Mouse (Mus musculus) 3134 (cell line): ENCODE data around the gene Gtf2h1.
"Not testable (repeated sequence)": the region's sequence is repeated elsewhere in the genome, so short reads cannot be mapped to it uniquely, and the experiment has no call there.

Source experiments
- DNase-seq: peaks from one replicate; pipeline ENCODE4 v3.0.0-alpha.2; 2011; ENCODE audit warnings: low spot score; ENCODE audit not compliant: insufficient read length; ENCODE audit errors: extremely low read depth

The Gtf2h1 gene

DNA sequence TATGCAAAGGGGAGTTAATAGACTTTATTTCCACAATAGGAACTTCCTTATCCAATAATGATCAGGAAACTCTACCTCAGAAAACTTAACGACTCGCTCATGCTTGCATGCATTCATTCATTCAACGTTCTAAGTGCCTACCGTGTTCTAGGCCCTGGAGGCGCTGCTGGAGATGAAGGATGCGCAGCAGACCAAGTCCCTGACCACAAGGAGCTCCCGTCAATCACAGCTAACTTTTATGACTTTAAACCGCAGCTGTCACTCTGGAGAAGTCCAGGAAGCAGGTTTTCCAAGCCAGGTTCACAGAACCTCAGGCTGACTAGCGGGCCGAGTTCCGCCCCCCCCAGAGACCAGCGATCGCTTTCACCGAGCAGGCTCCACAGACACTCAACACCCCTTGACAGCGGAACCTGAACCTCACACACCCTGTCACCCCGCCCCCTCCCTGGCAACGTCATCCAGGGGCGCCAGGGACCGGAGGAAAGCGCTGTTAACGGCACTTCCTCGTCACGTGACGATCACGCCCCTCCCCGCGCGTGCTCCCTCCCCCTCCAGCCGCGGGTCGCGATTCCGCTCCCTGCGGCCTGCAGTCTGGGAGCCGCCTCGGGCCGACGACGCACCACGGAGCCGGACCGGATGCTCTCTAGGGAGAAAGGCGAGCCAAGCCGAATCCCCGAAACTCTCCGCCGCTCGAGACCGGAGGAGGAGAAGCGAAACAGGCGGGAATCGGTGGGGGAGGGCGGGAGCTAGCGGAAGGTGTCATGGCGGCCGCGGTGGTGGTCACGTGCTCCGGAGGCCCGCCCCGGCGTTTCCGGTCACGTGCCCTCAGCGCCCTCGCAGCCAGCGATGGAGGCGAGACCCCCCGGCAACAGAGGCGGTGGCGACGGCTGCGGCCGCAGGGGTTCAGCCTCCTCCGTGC lies at the start of gene Gtf2h1, which contains the start of gene Hps5:
TSS of gene Gtf2h1 (plus strand) at position 817 of the 919 bp plus-strand sequence.
TSS of gene Hps5 (minus strand) at position 778 of the 919 bp plus-strand sequence.
- DNase-seq, result peak; percentile 96

DNA sequence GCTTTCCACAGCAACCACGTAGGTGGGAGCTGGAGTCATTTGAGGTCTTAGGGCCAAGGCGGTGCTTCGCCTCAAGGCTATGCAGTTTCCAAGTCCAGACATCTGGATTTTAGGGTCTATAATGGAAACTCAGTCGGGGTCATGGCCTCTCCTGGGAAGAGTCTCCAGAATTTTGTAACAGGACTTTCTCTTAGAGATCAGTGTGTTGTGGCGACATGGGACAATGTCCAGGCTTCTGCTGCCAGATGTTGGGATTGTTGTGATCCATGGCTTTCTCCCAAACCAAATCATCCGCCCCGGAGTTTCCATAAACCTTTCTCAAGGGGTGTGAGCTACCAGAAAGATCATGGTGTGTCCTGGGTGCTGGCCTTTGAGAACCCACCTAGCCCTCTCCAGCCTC lies 49.5 kb upstream of the Gtf2h1 start:
- DNase-seq, result no peak

DNA sequence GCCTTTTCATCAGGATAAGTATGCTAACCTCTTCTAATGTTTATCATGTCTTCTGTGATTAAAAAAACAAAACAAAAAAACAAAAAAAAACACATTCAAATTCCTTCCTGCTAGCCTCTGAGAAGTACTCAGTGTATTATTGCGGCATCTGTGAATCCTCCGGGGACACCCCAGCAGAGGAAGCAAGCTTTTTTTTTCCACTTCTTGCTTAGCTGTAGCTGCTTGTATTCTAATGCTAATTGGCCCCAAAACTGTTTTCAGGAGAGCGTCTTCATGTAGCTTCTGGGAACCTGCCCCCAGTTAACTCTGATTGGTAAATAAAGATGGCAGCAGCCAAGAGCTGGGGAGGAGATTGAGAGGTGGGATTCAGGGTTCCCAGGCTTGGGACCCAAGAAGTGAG lies 47.4 kb upstream of the Gtf2h1 start:
- no peak for DNase-seq

DNA sequence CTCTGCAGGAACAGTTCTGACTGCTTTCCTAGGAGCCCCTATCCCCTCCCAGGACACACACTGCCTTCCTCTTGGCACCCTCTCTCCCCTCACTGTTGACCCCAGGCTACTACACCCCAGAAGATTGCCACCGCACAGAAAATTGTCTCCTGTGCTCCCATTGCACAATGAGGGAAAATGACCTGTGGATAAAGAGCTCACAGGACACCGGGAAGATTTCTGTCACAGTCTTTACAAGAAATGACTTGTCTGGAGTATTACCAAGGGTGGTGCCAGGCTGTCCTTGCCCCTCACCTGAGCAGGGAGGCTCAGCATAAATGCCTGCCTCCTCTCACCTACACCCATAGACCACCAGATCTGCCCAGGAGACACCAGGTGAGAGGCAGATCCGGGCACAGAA lies 44.4 kb upstream of the Gtf2h1 start, which contains the start of gene Saa2:
TSS of gene Saa2 (plus strand) at position 301 of the 400 bp plus-strand sequence.
- DNase-seq, result no peak

DNA sequence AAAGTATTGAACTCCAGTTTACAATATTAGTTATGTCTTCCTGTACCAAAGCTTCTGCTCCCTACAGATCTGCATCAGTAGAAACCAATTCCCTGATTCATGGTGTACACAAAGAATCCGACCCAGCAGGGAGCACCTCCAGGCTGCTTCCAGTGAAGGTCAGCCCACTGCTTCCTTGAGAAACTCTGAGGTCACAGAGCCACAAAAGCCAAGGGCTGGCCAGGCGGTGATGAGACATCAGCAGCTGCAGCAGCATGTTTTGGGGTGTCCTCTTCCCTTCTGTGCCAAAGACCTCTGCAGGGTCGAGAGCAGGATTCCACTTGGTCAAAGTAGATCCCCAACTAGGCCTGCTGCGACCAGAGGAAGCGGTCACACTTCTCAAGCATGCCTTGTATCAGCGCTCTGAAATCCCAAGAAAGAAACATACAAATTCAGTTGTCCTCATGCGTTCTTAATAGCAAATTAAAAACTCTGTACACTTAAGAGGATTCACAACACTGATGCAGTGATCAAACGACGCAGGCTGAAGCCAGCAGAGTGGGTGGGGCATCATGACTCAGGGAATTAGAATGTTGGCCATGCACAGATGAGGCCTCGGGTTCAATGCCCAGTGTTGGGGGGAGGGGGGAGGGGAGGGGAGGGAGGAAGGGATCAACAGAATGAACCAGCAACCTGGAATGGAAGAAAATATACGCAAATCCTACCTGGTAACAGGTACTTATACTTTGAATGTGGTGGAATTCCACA lies 34.7 kb upstream of the Gtf2h1 start:
- DNase-seq, result peak; percentile 61

DNA sequence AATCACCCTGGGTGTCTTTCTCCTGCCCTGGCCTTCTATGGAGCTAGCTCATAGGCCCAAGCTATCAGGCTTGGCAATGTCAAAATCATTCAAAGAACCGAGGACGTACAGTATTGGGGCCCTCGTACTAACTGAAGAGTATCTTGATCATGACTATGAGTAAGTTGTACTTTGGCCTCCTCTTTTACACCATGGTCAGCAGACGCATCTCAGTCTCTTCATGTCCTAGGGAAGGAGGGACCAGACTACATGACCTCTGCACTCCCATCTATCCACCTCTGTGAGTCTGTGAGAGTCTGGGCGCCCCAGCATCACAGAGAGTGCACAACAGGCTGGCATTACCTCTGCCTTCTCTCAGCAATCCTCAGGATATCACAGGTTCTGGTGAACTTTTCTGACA lies 33.3 kb upstream of the Gtf2h1 start:
- DNase-seq, result no peak

DNA sequence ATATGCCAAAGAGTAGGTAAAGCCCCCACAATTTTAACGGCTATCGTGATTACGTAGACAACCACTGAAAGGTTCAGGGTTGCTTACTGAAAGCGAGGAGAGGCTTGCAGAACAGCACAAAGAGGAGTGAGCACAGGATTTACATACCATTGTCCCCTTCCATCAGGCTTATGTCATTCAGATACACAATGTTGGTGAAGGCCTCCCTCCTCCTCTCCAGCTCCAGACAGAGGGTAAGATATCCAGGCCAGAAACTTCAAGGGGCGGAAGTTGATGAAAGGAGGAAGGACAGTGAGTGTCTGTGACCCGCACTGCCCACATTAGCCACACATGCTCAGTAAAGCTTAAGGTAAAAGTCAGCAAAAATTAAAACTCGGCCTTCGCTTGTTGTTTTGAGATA lies 31.2 kb upstream of the Gtf2h1 start:
- DNase-seq, result no peak

DNA sequence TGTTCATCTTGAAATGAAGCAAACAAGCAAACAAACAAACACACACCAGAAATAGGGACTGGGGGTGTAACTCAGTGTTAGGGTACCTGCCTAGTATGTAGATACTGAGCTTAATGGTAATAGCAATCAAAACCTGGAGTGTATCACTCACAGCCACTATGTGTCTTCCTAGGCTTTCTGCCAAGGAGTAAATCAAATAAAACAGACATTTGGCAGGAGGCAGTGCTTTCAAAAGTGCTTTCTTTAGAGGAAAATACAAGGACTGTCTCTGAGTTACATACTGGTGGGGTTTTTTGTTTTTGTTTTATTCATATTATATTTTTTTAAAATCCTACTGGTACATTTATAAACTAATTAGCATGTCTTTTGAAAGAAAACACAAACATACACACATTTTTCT lies 28.5 kb upstream of the Gtf2h1 start:
- DNase-seq, result no peak

DNA sequence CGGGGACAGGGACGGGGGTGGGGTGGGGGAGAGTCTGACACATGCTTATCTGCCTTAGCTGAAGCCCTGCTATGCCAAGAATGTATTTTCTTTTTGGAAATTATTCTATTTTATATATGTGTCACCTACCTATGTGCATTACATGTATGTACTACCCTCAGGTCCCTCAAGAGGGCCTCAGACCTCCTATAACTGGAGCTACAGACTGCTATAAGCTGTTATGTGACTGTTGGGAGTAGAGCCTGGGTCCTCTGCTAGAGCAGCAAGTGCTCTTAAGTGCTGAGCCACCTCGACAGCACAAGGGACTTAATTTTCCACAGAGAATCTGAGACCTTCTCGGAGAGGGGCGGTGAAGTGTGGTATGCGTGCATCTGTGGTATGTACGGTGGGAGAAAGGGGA lies 27.5 kb upstream of the Gtf2h1 start:
- no peak for DNase-seq

DNA sequence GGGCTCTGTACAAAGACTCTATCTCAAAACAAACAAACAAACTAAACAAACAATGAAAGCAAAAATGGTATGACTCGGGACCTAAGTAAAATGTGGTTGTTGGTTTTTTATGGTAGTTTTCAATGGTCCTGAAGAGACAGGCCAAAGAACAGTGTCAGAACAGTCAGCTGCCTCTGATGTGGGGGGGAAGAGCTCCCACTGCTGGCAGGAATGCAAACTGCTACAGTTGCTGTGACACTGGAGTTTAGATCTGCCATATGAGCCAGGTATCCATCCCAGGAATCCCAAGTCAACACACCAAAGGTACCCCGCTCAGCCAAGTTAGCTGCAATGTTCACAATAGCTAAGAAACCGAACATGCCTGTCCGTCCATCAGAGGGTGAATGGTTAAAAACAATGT lies 25.2 kb upstream of the Gtf2h1 start:
- peak; percentile 18 for DNase-seq

DNA sequence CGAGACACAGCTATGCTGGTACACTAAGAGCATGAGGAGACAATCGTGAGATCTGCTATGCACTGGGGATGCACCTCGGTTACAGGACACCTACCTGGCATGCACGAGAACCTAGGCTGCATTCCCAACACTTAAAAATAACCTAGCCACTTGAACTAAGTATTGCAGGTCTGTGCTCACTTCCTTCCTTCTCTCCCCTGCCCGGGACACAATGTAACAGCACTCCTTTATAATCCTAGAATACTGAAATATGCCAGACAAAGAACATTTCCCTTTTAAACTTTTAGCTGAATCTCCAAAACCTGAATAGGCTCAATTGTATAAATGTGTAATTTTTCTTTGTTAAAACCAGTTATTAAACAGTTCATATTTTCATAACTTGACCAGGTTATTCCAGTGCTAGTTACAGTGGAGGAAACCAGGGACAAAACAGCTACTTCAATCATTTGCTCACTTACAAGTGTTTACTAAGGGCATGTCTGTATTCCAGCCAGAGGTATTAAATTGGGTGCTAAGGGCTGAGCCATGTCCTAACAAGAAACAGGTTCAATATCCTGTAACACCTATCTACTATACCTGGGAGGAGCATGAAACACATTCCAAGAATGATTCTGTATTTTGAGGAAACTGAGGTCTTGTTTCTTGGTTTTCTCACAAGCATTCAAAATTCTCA lies 6.6 kb upstream of the Gtf2h1 start:
- no peak for DNase-seq

DNA sequence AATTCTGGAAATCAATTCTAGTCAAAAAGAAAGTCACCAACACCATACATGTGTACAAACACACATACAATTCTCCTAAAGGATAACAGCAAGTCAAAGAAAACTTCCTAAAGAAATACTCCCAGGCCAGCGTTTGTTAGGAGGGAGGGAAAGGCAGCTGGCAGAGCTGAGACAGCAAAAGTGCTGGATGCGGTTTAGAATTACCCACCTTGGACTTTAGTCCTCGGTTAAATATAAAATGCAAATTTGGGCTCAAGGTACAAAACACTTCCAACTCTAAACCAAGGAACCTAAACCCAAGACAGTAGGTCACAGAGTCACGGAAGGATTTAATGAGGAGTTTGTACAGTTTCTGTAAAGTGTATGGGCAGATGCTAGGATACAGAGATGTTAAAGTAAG lies 2.0 kb upstream of the Gtf2h1 start:
- DNase-seq, result no peak

DNA sequence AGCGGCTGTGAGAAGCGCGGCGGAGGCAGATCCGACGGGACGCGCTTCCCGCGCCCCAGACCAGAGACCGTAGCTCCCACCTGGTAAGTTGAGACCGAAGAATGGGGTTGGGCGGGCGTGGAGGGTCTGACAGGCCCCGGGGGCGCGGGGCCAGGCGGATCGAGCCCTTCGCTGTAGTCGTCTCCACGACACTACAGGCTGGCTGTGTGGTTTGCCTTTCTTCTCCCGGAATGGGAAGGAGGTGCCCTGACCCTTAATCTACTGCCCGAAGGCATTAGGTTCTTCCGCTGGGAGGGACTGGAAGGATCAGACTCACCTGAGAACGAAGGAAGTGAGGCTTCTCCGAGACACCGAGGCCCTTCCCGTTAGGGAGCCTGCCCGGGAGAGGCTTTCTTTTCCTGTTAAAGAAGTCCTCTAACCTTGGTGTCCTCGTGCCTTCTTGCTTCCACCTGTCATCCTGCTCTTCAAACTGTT lies 340 bp downstream of the Gtf2h1 start:
- DNase-seq, result no peak

DNA sequence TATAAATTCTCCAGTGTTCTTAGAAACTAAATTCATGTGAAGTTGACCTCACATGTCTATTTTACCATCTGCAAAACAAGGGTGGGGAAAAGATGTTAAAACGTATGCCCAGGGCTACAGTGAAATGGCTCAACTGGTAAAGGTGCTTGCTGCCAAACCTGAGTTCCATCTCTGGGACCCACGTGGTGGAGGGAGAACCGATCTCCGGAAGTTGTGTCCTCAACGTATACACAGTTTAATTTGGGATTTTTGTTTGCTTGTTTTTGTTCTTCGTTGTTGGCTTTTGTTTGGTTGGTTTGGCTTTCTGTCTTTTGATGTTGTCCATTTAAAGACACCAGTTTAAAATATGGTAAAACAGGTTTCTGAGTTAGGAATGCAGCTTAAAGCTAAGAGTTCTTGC lies 876 bp downstream of the Gtf2h1 start:
- DNase-seq, result no peak

DNA sequence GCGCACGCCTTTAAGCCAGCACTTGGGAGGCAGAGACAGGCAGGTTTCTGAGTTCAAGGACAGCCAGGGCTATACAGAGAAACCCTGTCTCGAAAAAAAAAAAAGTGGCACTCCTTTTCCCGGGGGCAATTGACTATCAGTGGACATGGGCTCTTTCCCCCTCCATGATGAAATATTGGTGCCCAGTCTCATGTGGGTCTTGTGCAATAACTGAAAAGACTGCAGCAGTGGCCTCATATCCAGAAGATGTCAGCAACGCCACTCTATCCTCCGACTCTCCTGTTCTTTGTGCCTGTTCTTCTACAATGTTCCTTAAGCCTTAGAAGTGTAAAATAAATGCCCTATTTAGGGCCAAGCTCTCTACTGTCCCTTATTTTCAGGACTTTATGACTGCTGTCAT lies 14.4 kb downstream of the Gtf2h1 start:
- DNase-seq, result no peak

DNA sequence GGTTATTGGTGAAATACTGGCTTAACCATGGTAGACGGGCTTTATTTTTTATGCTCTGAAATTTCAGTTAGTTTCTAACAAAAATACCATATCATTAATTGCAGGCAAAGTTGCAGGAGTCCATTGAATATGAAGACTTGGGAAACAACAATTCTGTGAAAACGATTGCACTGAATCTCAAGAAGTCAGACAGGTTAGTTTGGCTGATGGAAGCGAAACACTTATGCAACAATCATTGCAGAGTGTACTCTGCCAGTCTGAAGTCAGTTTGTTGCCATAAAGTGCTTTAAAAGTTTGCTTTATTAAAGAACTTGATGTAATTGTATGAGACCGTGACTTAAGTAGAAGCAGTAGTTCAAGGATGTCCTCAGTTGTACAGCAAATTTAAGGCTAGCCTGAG lies 18.1 kb downstream of the Gtf2h1 start:
- DNase-seq, result no peak

DNA sequence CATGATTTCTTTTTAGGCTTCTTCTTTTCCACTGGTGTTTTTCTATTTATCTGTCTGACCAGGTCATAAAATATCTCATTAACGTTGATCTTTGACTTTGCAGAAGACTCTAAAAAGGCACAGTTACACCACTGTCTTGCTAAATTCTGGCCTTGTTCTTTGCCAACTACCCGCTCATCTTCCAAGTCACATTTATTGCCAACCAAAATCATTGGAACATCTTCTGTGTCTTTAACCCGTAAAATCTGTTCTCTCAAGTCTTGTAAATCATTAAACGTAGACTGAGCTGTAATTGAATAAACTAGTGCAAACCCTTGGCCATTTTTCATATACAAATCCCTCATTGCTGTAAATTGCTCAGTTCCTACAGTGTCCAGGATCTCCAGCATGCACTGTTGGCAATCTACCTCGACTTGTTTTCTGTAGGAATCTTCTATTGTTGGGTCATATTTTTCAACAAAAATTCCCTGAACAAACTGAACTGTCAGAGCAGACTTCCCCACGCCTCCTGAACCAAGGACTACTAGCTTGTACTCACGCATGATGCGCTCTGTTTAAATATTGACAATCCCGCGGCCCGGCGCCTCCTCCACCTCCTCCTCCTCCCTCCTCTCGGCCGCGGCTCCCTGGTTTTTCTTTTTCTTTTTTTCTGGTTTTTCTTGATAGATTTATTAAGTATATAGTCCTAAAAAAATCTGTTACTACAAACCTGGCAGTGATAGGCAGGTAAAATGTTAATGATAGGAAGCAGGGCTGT lies 25.2 kb downstream of the Gtf2h1 start:
- DNase-seq, result not testable (repeated sequence)

DNA sequence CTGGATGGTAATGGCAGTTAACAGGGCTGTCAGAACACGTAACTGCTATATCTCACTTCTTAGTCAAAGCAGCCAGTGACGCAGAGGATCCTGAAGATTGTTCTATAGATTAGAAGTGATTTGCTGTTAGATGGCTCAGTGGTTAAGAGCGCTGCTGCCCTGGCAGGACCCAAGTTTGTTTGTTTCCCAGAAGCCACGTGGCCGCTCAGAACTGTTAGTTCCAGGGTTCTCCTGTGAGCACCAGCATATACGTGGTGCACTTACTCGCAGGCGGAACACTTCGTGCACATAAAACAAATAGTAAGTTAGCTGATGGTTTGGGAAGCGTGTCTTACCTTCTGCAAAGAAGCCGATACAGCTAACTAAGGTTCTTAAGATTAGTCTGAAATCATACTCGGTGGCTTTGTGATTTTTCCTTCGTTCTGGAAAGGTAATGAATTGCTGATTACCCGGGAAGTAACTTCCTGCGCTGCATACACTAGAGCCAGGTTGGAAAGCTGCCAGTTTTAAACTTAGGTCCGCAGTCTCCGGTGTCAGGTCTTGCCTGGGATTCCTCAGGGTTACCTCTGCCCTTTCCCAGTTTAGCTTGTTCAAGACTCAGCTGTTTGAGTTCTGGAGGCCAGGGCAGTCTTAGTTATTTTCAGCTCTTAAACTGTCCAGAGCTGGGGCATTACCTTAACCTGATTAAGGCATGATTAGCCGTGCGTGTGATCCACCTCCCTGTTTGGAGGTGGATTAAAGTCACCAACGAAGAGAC lies 31.3 kb downstream of the Gtf2h1 start:
- no peak for DNase-seq

DNA sequence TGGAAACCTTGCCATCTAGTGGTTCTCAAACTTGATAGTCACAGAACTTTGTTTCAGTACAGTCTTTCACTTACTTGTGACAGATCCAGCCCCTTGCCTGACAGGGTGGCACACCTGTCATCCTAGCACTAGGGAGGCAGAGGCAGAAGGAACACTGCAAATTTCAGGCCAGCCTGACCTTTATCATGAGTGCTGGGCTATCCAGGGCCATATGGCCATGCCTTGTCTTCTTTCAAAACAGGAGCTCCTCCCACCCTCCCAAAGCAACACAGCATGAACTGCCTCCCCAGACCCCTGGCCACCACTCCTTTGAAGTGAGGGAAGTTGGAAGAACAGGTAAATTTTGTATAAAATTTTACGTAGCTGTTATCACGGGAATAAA lies 31.9 kb downstream of the Gtf2h1 start:
- DNase-seq, result no peak

DNA sequence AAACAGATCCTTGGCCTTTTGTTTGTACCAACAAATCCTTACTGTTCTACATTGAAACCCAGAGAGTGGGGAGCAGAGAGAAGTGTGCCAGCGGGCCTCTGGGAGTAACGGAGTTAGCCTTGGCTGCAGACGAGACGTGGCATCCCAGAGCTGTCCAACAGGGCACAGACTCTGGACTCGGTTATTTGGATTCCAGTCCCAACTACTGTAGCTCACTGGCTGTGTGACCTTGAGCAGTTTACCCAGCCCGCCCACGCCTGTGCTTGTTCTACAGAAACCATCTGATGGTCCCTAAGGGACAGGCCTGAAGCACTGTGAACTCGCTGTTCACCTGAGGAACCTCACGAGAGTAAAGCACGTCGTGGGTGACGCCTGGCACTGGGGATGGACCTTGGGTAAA lies 34.0 kb downstream of the Gtf2h1 start:
- no peak for DNase-seq
